Mouse (Mus musculus) activated CD4-positive, CD25-positive, alpha-beta regulatory T cell, adult 4 months (primary cell): ENCODE measurements around the gene Carmil1. TPM values are rescaled to one million over a fixed set of nuclear protein-coding genes. Genes with fewer than 3 reads are reported as not detected.

ENCODE experiments used
- ATAC-seq: one replicate; pipeline ENCODE4 v1.8.0; 2017
- polyA plus RNA-seq, 2 experiments: library from polyadenylated mRNA; unstranded; fragments of 100-300 nt; shearing (Covaris generic); gene quantifications; one replicate each; pipeline ENCODE4 v1.2.1; 2017

Gene Carmil1
- polyA plus RNA-seq, 2 experiments from 2014 or later, result 0.41 to 0.90 TPM

DNA sequence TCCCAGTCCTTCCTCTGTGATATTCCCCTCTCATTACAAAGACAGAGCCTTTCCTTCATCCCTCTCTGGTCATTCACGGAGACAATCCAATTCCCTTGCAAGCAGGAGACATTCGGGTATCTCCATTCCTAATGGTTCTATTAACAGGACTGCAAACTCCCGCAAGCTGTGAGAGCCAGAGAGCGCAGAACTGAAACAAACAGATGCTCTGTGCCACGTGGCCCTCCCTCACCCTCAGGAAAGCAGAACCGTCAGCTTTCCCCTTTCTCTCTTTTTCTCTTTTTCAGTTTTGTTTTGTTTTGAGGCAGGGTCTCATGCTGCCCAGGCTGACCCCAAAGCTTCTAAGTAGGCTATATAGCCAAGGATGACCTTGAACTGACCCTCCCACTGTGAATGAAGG is 74.5 kb downstream of the Carmil1 start:
- ATAC-seq, result no peak

- ATAC-seq, result no peak
Observed at GRCm38 (mm10) chr13:24202314-24202713, 78.3 kb downstream of the Carmil1 start.

GRCm38 (mm10) chr13:24199861-24200543 is 80.6 kb downstream of the Carmil1 start:
- ATAC-seq, result no peak

GRCm38 (mm10) chr13:24198396-24198924 is 82.1 kb downstream of the Carmil1 start:
- no peak for ATAC-seq

GRCm38 (mm10) chr13:24195371-24195770 is 85.2 kb downstream of the Carmil1 start:
- ATAC-seq, result no peak

- no peak for ATAC-seq
Observed at GRCm38 (mm10) chr13:24194018-24194417, 86.6 kb downstream of the Carmil1 start.

DNA sequence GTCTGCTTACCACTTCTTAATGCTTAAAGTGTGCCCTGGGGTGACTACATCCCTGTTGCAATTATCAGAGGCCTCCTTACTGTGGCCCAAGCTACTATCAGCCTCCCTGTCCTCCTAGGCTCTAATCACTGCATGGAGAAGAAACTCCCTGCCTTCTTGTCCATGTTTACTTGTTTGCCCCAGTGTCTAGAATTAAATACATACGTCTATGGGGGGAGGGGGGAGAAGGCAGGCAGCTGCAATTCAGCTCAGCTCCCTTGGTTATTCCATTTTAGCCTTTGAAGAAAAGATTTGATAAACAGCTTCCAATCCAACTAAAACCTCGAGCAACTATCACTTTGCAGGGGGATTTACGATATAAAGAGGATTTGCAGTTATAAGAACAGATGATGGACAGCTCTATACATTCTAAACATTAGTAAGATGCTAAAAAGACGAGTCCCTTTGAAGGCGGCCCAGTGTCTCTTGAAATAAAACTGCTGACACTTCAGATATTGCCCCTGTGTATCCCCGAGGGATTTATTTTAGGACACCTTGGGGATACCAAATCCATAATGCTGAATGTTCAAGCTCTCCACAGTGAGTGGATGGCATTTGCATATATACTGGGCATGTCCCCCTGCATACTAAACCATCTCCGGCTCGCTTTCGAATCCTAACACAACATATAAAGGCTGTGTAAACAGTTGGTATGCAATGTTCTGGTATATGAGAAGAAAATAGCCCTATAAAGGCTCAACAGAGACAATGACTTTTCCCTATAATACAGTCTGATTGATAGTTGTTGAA is 89.5 kb downstream of the Carmil1 start:
- ATAC-seq, result no peak

DNA sequence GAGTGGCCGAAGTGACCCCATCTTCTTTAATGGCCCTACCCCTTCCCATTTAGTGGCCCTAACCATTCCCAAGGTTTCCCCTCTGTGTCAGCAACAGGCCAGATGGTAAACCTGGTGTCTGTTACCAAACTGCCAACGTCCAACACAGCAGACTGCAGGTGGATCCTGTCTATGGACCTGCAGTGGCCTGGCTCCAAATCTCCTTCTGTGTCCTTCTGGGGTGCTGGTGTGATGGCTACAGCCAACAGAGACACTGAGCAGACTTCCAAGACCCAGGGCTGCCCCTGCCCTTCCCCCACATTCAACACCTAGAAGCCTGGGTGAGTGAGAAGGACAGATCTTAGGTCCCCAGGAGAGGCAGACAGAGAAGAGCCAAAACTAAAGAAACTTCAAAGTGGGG is 93.6 kb downstream of the Carmil1 start:
- ATAC-seq, result no peak

- no peak for ATAC-seq
Observed at GRCm38 (mm10) chr13:24185641-24186040, 95.0 kb downstream of the Carmil1 start.

GRCm38 (mm10) chr13:24182878-24183277 is 97.7 kb downstream of the Carmil1 start:
- ATAC-seq, result no peak

GRCm38 (mm10) chr13:24179538-24179937 is 101.1 kb downstream of the Carmil1 start:
- ATAC-seq, result no peak

- ATAC-seq, result no peak
Observed at GRCm38 (mm10) chr13:24177600-24177999, 103.0 kb downstream of the Carmil1 start.

DNA sequence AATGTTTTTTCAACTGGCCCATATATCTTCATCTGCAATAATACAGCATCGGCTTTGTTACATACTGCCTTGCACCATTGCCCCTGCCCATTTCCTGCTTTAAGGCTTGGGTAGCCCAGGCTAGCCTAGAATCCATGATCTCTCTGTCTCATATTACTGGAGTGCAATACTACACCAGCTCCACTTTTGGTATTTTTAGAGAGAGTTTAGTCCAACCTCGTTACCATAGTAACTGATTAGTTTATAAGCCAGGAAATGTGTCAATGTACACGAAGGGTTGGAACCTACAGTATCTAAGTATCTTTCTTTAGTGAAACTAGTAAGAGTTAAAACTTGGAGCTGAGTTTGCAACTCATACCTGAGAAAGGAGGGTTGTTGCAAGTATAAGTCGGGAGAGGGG is 103.8 kb downstream of the Carmil1 start:
- ATAC-seq, result no peak

DNA sequence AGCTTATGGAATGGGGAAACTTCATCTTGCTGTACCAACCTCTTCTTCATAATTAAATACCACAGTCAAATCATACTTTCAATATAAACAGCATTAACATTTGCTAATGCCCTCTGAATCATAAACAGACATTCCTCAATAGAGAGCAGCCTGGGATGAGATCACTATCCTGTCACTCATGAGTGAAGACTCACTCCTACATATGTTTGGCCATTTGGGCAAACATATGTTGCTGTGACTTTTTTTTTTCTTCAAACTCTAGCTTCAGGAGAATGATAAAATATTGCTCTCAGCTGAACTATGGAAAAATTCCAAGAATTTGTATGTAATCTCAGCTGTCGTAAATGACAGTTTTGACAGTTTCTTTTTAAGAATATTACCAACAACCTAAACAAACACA is 110.9 kb downstream of the Carmil1 start:
- no peak for ATAC-seq

GRCm38 (mm10) chr13:24163368-24163767 is 117.2 kb downstream of the Carmil1 start:
- no peak for ATAC-seq

DNA sequence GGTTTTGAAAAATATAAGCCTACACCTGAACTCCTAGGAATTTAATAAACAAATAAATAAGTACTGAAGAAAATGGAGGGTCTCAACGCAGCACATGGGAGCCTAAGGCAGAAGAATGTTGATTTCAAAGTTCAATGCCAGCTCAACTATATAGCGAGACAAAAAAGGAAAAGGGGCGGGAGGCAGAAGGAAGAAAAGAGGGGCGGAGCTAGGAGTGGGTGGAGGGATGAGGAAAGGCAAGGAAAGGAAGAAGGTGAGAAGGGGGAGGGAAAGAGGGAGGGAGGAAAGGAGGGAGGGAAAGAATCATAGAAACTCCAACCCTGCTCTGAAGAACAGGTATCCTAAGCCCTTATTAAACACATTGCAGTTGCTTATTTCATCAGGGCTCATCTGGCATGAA is 119.5 kb downstream of the Carmil1 start:
- ATAC-seq, result no peak

- no peak for ATAC-seq
Observed at GRCm38 (mm10) chr13:24159972-24160371, 120.6 kb downstream of the Carmil1 start.

DNA sequence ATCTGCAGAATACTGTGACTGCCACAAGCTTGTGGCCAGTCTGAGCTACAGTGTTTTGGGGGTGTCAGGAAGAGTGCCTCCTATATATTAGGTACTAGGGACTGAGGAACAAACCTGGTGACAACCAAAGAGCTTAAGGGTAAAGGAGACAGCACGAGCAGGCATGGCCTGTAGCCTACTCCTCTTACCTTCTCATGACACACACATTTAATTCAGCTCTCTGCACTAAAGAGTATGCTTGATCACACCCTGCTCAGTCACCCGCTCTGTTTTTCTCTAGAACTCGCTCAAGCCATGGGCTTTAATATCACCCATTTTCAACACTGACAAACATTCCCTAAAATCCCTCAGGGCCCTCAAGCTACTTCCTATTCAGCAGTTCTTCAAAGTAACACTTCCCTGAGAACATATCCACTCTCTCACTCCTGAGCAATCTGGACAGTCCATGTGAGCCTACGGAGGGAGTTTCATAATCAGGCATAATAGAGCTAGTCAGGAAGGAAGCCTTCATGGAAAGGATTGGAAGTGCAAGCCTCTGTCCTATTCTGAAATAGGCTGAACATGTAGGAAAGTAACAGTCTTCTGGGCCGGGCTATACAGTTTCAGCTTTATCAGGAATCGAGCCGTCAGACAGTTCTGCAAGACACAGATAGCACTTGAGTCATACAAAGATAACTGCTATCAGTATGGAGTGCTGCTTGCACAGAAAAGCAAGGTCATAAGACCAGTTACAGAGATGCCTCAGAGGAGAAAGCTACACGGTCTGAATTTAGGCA is 121.2 kb downstream of the Carmil1 start:
- ATAC-seq, result no peak

- no peak for ATAC-seq
Observed at GRCm38 (mm10) chr13:24157560-24158011, 123.0 kb downstream of the Carmil1 start.

DNA sequence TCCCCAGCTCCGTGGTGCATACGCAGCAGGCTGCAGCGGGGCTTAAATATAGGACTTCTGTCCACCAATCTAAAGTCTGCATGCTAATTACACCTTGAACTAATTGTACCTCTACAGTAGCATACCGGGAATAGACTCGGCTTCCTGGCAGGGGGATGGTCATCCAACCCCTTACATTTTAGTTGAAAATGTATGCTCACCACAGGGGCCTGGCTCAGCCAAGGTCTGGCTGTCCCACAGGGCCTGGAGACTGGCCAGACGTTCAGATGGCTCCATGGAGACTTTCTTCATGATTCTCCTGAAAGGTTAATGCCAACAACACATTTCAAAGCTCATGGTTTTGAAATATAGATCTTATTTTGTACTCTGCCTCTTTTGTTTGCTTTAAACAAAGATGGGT is 125.4 kb downstream of the Carmil1 start:
- ATAC-seq, result no peak

DNA sequence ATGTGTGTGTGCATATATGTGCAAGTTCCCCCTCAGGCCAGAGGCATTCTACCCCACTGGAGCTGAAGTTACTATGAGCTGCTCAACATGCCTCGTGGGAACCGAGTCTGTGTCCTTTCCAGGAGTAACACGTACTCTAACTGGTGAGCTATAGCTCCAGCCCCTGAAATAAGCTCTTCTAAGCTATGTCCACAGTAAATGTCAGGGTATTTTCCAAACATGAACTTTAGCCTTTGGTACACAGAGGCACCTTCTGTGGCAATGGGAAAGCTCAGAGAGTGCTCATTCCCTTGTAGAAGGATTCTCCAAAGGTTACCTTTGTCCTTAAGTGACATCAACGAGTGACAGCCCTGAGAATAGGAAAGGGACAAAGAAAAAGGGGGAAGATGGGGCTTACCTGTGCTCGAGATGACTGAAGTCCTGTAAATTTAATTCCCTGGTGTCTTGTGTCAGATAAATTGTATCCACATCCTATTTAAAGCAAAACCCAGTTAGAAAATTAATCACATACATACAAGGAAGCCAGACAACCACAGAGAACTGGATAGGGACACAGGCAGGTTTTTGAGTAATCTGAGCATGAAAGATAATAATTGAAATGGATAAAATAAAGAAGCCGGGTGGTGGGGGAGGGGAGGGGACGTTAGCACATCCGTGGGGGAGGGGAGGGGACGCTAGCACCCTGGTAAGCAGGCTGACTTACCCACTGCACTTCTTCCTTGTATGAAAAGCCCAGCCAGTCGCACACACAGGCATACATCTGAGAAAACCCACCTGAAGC is 126.1 kb downstream of the Carmil1 start:
- ATAC-seq, result no peak

- ATAC-seq, result no peak
Observed at GRCm38 (mm10) chr13:24152610-24153009, 128.0 kb downstream of the Carmil1 start.
